Mouse (Mus musculus) thymus, postnatal 25 days (tissue): ENCODE results near the gene Kpna1.
A peak's percentile ranks its signal among the peaks of the same experiment; 100 is the strongest.
"Not testable (repeated sequence)": the region's sequence is repeated elsewhere in the genome, so short reads cannot be mapped to it uniquely, and the experiment has no call there.

Experiments used
- DNase-seq: peaks from one replicate; pipeline ENCODE4 v3.0.0; 2022

The Kpna1 gene

DNA sequence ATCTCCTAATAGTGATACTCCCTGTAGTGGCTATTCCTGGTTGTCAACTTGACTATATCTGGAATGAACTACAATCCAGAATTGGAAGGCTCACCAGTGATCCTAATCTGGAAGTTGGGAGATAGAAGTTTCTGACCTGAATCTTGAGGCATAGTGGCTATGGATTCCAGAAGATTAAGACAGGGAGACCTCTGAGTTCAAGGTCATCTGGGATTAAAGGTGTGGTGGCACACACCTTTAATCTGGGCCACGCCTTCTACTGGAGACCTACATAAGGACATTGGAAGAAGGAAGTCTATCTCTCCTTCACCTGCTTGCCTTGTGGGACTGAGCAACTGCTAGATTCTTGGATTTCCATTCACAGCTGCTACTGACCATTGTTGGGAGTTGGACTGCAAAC is at the start of gene Kpna1:
TSS of gene Kpna1 (plus strand) at position 301 of the 400 bp plus-strand sequence.
- DNase-seq = not testable (repeated sequence)

DNA sequence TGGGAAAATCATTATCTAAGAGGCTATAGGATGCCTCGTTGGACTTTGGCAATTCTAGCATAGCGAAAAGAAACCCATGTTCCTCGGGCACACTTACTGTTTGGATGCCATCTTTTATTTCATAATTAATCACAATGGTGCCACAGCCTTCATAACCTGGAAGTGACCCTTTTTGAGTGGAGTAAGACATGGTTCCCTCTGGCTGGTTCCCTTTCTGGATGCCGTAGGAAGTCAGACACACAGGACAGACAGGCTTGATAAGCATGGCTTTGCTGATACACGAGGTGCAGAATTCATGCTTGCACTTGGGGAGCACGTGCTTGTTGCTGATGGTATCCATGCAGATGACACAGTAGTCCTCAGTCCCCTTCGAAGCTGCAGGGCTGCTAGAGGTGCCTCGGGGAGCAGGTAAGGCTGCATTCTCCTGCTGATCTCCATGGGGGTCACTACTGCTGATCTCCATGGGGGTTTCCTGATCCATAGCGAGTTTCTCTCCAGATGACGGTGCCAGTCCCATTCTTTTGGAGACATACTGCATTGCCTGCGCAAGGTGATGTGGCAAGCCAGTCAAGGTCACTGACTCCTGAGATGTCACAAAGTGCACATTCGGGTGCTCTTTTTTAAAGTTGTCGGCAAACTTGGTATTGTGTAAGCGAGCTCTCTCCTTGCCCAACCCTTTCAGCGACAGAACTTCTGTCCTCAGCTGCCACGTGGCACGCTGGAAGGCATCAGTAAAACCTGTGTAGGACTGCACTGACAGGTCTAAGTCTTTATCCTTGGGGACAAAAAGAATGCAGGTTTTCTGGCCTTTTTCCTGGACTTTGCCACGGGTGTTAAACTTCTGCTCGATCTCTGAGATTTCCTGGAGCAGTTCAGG is 46.1 kb upstream of the Kpna1 start:
- no peak for DNase-seq

DNA sequence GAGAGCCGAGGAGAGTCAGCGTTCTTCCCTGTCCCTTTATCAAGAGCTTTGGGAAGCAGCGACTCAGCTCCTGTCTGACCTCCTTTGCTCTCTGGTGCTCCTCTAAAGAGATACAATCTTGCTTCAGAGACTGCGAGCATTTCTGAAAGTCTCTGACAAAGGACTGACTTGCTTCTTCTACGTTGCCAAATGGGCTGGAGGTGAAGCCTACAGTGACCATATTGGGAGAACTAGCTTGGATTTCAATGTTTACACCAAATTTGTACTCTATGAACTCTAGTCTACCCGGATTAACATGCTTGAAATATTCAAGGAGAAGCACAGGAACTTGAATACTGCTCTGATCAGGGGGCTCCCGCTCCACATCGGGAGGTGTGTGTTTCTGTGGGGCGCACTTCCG is 45.4 kb upstream of the Kpna1 start:
- no peak for DNase-seq

DNA sequence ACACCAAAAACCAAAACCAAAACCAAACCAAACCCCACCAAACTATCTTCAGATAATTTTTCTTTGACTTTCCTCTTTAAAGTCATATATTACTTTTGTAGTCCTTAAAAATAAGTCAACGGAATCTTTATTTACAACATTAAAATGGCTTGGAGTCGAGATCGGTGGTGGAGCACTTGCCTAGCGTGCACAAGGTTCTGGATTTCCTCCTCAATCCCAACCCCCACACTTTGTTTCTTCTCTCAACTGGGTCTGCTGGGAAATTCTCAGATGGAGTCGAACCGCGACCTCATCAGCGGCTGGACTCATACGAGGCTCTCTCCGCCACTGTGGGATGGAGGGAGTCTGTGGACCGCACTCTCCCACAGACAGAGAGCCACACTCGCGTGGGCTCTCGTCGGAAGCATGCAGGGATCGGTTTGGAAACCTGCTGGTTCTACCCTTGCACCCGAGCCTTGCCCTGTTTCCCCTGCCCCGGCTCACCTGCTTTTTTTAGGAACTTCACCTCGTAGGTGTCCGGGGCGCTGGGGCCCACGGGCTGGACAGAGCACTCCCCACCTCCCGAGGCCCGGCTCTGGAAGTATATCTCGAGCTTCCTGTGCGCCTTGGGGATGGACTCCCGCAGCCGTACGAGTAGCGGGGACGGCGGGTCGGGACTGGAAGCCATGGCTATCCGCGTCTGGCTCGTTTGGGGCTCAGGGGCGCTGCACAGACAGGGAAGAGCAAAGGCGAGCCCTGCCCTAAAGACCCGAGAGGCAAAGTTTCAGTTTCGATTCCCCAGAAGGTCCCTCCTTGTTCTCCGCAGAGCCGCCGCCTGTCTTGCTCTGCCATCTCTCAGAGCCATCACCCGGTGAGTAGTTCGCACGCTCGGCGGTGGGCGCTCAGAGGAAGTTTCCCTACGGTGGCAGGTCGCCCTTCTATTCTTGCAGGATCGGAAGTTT is 40.1 kb upstream of the Kpna1 start, which contains the start of the genes Parp9 and Dtx3l:
TSS of gene Parp9 (plus strand) at position 260 of the 941 bp plus-strand sequence.
TSS of gene Dtx3l (minus strand) at position 941 of the 941 bp plus-strand sequence.
- DNase-seq = peak; percentile 81

DNA sequence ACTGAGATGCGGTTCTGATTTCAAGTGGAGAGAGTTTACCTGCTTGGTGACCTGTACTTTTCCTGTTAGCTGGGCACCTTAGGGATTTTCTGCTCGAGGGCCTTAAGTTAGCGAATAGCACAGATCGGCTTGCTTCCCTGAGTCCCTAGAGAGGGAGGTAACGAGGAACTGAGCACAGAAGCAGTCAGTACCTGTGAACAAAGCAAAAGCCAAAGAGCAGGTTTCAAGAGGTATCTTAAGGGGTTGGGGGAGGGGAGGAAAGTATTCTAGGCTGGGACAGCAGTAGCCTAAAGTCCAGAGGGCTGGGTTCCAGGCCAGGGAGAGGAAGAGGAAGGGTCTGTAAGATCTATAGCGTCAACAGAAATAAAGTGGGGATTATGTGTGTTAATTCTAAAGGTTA is 39.3 kb upstream of the Kpna1 start:
- DNase-seq = no peak

DNA sequence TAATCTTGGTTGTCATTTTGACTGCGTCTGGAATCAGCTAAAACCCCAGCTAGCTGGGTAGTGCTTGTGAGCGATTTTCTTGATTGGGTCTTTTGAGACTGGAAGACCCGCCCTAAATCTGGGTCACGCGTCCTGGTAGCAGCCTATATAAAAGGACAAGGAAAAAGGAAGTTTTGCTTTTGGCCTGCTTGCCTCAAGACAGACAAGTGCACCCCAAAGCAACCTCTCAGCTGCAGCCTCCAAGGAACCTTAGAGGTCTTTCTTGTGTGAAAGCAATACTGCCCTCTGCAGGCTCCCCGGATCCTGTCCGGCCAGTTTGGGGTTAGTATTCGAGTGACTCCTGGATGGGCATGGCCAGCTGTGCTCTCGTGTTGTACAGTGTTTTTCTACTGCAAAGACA is 38.9 kb upstream of the Kpna1 start:
- peak; percentile 90 for DNase-seq

DNA sequence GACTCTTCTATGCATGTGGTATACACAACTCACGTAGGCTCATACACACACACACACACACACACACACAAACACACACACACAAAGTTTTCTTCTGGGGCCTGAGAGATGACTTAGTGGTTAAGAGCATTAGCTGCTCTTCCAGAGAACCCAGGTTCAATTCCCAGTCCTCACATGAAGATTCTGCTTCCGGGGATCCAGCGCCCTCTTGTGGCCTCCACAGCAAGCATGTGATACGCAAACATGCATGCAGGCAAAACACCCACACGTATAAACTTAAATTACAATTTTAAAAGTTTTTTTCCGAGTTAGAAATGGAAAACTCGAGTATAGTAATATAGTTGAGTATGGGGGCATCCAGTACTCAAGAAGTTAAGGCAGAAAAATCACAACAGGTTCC is 37.2 kb upstream of the Kpna1 start:
- DNase-seq = peak; percentile 39

DNA sequence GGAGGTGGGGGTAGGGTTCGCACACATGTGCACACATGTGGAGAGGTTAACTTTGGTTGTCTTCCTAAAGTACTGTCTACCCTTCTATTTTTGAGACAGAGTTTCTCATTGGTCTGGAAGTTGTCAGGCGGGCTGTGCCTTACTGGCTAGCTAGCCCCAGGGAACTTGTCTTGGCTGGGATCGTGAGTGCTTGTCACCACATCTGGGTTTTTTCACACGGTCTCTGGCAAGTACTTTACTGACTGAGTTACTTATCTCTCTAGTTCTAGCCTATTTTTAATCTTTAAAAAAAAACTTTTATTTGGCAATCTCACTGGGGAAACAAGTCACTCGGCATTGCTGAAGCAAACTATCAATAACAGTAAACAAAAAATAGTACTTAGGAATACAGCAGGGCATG is 29.3 kb upstream of the Kpna1 start:
- no peak for DNase-seq

DNA sequence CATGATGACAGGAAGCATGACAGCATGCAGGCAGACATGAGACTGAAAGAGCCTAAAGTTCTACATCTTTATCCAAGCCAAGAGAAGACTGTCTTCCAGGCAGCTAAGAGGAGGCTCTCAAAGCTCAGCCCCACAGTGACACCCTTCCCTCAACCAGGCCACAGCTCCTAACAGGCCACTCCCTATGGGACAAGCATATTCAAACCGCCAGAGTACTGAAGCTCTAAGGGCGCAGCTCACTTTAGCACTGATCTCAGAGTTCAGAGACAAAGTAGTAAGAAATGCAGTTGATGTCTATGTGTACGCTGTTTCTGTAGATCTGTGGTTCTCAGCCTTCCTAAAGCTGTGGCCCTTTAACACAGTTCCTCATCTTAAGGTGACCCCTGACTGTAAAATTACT is 27.3 kb upstream of the Kpna1 start:
- DNase-seq = no peak

DNA sequence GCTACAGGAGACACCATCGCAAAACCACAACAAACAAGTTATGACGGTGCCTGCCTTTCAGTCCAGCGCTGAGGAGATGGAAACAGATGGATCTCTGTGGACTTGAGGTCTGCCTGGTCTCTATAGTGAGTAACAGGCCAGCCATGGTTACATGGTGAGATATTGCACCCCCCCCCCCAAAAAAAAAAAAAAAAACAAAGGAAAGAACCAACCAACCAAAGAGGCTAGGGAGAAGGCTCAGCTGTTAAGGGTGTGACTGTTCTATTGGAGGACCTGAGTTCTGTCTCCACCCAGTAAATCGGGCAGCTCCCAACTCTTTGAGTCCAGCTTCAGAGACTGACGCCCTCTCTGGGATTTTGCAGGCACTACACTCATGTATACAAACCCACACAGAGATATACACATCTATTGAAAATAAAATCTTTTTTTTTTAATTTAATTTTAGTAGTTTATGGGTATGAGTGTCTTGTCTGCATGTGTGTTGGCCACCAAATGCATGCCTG is 25.9 kb upstream of the Kpna1 start:
- DNase-seq = no peak

DNA sequence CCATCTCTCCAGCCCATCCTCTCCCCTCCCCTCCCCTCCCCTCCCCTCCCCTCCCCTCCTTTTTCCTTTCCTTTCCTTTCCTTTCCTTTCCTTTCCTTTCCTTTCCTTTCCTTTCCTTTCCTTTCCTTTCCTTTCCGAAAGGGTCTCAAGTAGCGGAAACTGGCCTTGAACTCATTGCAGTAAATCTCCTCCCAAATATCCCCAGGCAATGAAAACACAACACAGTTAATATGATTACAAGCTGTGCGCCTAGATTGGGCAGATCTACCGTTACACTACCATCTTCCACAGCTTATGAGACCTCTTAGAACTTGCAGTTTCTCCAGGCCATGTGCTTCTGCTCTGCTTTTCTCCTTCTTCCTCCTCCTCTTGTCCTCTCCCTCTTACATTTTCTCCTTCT is 12.6 kb upstream of the Kpna1 start:
- not testable (repeated sequence) for DNase-seq

DNA sequence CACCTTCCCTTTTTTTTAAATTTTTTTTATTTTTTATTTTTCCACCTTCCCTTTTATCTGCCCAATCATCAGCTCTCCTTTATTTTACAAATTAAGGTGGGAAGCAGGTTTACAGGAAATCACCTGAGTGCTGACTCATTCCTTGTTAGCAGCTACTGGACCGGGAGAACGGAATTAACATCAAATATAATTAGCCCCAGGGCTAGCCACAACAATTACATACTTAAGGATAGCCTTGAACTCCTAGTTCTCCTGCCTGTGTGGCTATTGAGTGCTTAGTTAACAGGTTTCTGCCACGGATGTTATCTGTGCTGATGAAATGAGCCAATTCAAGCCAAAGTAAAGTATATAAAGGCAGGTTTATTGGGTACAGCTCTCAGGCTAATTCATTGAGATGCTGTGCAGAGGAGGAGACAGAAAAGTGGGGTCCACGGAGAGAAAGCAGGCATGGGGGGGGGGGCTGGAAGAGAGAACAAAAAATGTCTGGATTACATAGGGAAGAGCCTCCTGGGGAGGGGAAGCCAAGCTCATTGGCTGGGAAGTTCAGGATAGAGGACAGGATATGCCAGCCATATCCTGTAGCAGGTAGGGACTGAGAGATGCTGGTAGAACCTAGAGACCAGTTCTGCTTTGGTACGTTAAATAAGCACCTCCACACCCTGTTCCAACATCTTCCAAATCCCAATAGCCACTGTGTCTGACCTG is 12.0 kb upstream of the Kpna1 start:
- no peak for DNase-seq

DNA sequence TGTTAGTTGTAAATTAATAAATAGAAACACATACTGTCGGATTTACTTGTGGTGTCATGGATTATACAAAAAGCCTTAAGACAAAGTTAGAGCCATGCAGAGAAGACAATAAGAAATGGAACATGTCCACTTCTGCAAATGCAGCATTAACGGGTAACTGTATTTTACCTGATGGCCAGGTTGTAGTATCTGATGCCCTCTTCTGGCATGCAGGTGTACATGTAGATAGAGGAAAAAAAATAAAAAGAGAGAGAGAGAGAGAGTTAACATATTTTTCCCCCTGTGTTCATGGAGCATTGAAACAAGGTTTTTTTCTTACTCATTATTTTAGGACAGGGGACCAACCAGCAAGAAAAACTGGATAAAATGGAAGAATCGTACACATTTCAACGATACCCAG is 11.2 kb upstream of the Kpna1 start:
- DNase-seq = no peak

DNA sequence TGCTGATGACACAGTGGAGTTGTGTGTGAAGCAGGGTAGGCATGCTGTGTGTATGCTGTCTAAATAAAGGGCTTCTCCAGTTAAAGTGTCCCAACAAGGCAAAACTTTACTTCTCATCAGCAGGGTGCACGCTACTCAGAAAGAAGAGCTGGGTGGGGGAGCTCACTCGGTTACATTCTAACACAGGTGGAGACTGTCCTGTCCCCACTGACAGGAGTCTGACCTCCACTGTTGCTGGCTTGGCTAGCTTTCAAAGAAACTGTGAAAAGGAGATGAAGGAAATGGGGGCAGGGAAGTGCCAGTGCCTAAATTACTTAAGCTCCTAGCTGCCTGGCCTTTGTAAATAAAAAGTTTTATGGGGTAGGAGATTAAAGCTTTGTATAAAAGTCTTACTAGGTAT is 10.4 kb upstream of the Kpna1 start:
- DNase-seq = no peak

DNA sequence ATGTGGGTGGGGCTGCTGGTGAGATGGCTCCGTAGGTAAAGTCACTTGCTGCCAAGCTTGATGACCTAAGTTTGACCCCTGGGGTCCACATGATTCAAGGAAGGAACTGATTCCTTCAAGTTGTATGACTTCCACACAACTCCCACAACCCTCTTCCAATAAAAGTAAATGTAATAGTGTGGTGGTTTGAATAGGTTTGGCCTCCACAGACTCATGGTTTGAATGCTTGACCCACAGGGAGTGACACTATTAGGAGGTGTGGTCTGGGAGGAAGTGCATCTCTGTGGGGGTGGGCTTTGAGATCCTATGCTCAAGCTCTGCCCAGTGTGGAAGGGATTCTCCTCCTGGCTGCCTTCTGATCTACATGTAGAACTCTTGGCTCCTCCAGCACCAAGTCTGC is 4.5 kb upstream of the Kpna1 start:
- no peak for DNase-seq

DNA sequence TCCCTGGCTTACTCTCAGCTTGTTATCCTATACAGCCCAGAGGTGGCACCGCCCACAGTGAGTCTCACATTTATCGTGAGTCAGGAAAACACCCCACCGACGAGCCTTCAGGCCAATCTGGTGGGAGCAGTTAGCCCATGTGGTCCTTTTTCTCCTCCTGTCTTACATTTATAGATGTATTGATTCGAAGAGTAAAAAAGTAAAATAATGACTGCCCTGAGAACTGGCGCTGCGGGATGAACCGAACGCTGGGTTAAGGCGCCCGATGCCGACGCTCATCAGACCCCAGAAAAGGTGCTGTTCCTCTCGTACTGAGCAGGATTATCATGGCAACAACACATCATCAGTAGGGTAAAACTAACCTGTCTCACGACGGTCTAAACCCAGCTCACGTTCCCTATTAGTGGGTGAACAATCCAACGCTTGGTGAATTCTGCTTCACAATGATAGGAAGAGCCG is 2.8 kb downstream of the Kpna1 start:
- DNase-seq = peak; percentile 100

DNA sequence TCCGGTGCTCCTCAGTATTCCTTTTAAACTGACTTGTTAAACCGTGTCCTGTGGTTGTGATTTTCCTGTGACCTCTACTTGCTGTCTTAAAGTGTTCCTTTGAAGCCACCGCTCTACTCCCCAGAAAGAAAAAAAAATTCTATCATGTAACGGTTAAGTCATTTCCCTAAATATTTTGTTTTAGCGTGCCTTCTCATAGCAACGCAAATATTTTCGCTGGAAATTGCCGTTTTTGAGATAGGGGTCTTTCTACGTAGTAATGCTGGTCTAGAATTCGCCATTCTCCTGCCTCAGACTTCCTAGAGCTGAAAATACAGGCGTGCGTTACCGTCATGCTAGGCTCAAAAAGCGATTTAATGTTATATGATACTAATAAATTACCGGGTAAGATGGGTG is 4.0 kb downstream of the Kpna1 start:
- DNase-seq = no peak

DNA sequence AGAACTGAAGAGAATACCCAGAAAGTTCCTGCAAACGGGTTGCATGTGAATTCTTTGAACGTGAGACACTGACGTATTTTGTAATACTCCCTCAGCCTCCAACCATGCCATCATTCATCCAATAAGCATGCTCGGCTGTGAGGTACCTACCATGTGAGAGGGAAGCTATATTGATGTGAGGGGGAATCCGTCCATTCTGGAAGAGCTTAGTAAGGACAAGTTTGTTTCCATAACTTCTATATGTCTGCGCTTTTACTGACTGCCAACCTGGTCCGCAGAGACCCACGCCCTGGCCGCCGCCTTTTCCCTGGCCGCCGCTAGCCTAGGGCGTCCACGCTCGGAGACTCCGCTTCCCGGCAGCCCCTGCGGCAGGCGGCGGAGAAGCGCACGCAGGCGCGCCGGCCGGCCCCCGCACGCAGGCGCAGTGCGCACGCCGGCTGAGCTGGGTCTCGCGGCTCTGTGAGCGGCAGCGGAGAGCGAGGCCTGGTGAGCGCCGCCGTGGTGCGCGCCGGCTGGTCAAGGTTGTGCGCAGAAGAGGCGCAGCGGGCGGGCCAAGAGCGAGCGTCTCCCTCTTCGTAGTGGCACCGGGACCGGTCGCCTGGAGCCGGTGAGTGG is 4.5 kb downstream of the Kpna1 start:
- DNase-seq = peak; percentile 92

DNA sequence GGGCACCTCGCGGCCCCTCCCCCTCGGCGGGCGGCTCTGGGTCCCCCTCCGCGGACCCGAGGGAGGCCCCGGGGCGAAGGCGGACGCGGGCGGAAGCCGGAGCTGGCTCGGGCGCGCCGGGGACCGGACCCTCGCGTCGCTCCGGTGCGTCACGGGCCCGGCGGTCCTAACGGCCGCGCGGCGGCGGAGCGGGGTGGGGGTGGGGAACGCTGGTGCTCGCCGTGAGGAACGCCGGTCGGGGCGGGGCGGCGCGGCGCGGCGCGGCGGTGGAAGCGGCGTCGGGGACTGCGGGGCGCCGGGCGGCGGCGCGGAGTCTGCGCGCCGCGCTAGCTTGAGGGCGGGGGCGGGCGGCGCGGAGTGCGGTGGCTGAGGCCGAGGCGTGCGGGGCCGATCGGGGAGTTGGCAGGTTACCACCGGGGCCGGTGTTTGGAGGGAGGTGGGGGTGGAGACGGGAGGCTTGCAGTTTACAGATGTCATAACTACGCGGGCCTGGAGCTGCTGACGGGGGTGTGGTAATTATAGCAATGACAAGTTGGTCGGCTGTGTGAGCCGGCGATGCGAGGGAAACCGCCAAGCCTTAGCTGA is 5.1 kb downstream of the Kpna1 start:
- peak; percentile 59 for DNase-seq

DNA sequence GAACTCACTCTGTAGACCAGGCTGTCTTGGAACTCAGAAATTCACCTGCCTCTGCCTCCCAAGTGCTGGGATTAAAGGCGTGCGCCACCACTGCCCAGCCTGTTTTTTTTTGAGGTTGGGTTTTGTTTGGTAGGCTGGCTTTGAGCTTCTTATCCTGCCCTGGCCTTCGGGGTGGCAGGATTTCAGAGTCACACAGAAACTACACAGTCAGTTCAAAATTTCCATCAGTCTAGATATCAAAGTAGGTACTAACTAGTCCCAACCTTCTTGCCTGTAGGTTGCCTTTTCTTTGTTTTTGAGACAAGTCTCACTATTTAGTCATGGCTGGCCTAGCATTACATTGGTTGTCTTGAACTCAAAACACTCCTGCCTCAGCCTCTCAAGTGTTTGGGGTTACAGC is 5.9 kb downstream of the Kpna1 start:
- no peak for DNase-seq

DNA sequence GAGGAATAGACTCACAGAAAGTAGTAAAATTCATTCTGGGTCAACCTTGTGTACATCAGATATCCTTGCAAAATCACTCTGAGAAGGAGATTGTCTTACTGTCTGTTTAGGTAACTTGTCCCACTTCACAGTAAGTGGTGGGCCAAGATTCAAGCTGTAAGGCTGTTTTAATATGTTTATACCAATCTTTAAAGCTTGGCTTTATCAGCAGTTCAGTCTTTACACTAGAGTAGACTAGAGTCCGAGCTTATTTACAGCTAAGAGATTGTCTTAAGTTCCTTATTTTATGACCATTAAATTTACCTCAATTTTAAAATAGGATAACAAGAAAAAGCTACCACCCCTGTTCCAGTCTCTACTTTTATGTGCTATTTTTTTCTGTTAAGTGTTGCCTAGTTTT is 9.4 kb downstream of the Kpna1 start:
- DNase-seq = no peak

DNA sequence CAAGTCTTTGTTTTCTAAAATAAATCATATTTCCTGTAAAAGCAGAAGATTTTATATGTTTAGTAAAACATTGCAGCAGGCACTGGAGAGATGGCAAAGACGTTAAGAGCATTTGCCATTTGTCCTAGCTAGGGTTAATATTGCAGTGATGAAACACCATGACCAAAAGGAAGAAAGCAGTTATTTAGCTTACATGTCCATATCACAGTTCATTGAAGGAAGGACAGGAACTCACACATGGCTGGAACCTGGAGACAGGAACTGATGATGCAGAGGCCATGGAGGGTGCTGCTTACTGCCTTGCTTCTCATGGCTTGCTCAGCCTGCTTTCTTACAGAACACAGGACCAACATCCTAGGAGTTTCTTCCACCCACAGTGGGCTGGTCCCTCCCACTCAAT is 13.8 kb downstream of the Kpna1 start:
- DNase-seq = no peak
